Mouse (Mus musculus): ENCODE results near the gene Ralgps2.

GRCm38 (mm10) chr1:156985657-156986640 lies 46.5 kb upstream of the Ralgps2 start:
- TF ChIP-seq CTCF (conservative IDR thresholded peaks at IDR 0.05; ENCODE audit: low read length) (no peak), POU5F1 (IDR thresholded peaks at IDR 0.05; ENCODE audit: borderline replicate concordance, low read length) (no peak), NANOG (IDR thresholded peaks at IDR 0.05; ENCODE audit: borderline replicate concordance, low read length) (no peak)
